Mouse (Mus musculus) limb, embryonic 13.5 days (tissue): Measurements from ENCODE around the gene Enthd1. TPM values are rescaled to one million over a fixed set of nuclear protein-coding genes. Genes with fewer than 3 reads are reported as not detected.
"Not testable (repeated sequence)": the region's sequence is repeated elsewhere in the genome, so short reads cannot be mapped to it uniquely, and the experiment has no call there.

Experiments
- ATAC-seq: fragments of 200-750 bp; cut with Nextera tagmentation; 2 replicates; pipeline ENCODE4 v1.8.0; 2017; ENCODE audit warnings: low read depth, moderate number of reproducible peaks, moderate TSS enrichment; ENCODE audit not compliant: low FRiP score
- H3K27ac ChIP-seq: fragments of 300-500 bp; sonication (generic); 2 replicates; pipeline ENCODE4 v1.5.1; 2015; ENCODE audit warnings: inconsistent platforms, mild to moderate bottlenecking, moderate library complexity
- H3K27me3 ChIP-seq: fragments of 300-500 bp; sonication (generic); 2 replicates; pipeline ENCODE4 v1.6.1; 2015; ENCODE audit warnings: mild to moderate bottlenecking, inconsistent platforms
- H3K36me3 ChIP-seq: fragments of 300-500 bp; sonication (generic); 2 replicates; pipeline ENCODE4 v1.6.1; 2015; ENCODE audit warnings: inconsistent platforms, mild to moderate bottlenecking, moderate library complexity
- H3K4me1 ChIP-seq: fragments of 300-500 bp; sonication (generic); 2 replicates; pipeline ENCODE4 v1.6.1; 2015; ENCODE audit warnings: inconsistent platforms
- H3K4me2 ChIP-seq: fragments of 300-500 bp; sonication (generic); replicated peaks from 2 replicates; pipeline ENCODE4 v1.6.1; 2015; ENCODE audit warnings: inconsistent platforms, mild to moderate bottlenecking, moderate library complexity
- H3K4me3 ChIP-seq: fragments of 300-500 bp; sonication (generic); 2 replicates; pipeline ENCODE4 v1.5.1; 2015; ENCODE audit warnings: moderate library complexity, mild to moderate bottlenecking, inconsistent platforms
- H3K9ac ChIP-seq: fragments of 300-500 bp; sonication (generic); 2 replicates; pipeline ENCODE4 v1.6.1; 2015; ENCODE audit warnings: mild to moderate bottlenecking, inconsistent platforms
- H3K9me3 ChIP-seq: fragments of 300-500 bp; sonication (generic); 2 replicates; pipeline ENCODE4 v1.6.1; 2016; ENCODE audit warnings: inconsistent platforms
- WGBS: fragments of 180-500 bp; shearing (Covaris S2); methylation state at CpG from one replicate; pipeline ENCODE4 v1.1.7; 2015; 5-methylcytosine and 5-hydroxymethylcytosine counted together
- polyA plus RNA-seq: library from polyadenylated mRNA; unstranded; fragments of >200 nt; fragmentation: Nextera tagmentation; extraction: Ambion mirVana; gene quantifications from 2 replicates; pipeline ENCODE4 v1.2.1, GENCODE M21; 2015

The Enthd1 gene
- polyA plus RNA-seq, 1 experiment from 2014 or later = not detected

GRCm38 (mm10) chr15:80592737-80593136 lies 27.8 kb upstream of the Enthd1 start:
- H3K4me3 ChIP-seq = no peak overlapping the region
- whole genome bisulfite sequencing = 63% methylated on average over 6 of the region's 6 CpGs
- H3K4me2 ChIP-seq = no peak overlapping the region
- H3K27me3 ChIP-seq = no peaks in the 10 kb centered on the region; the same call in 1 of the 2 replicates
- H3K9me3 ChIP-seq = no peaks in the 10 kb centered on the region
- H3K4me1 ChIP-seq = peaks cover 21% of the 10 kb centered on the region
- no peak for ATAC-seq
- no peak overlapping the region for H3K27ac ChIP-seq
- no peak overlapping the region for H3K9ac ChIP-seq
- no peaks in the 10 kb centered on the region for H3K36me3 ChIP-seq

- WGBS = 89% methylated on average over 5 of the region's 5 CpGs
- H3K27ac ChIP-seq = no peak overlapping the region
- H3K9me3 ChIP-seq = no peaks in the 10 kb centered on the region
- H3K4me2 ChIP-seq = no peak overlapping the region
- H3K9ac ChIP-seq = no peak overlapping the region
- H3K4me1 ChIP-seq = peaks cover 15% of the 10 kb centered on the region; the same call in 1 of the 2 replicates
- no peak for ATAC-seq
- no peak overlapping the region for H3K4me3 ChIP-seq
- H3K27me3 ChIP-seq = no peaks in the 10 kb centered on the region
- no peaks in the 10 kb centered on the region for H3K36me3 ChIP-seq
Measured at GRCm38 (mm10) chr15:80590641-80591040, 25.7 kb upstream of the Enthd1 start.

- no peak for ATAC-seq
- H3K4me1 ChIP-seq = 0 out of 2 replicates have a peak, but pooled peaks cover 3% of the 10 kb centered on the region
- 60% methylated on average over 4 of the region's 4 CpGs for WGBS
- H3K4me2 ChIP-seq = no peak overlapping the region
- H3K36me3 ChIP-seq = no peaks in the 10 kb centered on the region
- H3K4me3 ChIP-seq = no peak overlapping the region
- no peaks in the 10 kb centered on the region for H3K9me3 ChIP-seq
- no peaks in the 10 kb centered on the region for H3K27me3 ChIP-seq
- H3K9ac ChIP-seq = no peak overlapping the region
- no peak overlapping the region for H3K27ac ChIP-seq
Measured at GRCm38 (mm10) chr15:80586296-80586695, 21.3 kb upstream of the Enthd1 start.

GRCm38 (mm10) chr15:80582581-80583495 lies 17.9 kb upstream of the Enthd1 start:
- H3K4me1 ChIP-seq = 0 out of 2 replicates have a peak, but pooled peaks cover 3% of the 10 kb centered on the region
- 77% methylated on average over 20 of the region's 20 CpGs for WGBS
- H3K9me3 ChIP-seq = no peaks in the 10 kb centered on the region
- H3K4me2 ChIP-seq = no peak overlapping the region
- no peak overlapping the region for H3K9ac ChIP-seq
- ATAC-seq = no peak
- H3K27ac ChIP-seq = no peak overlapping the region
- no peaks in the 10 kb centered on the region for H3K36me3 ChIP-seq
- H3K27me3 ChIP-seq = peaks cover 13% of the 10 kb centered on the region
- H3K4me3 ChIP-seq = no peak overlapping the region

- H3K4me1 ChIP-seq, H3K36me3 ChIP-seq, H3K9me3 ChIP-seq, H3K9ac ChIP-seq, H3K27ac ChIP-seq, H3K4me3 ChIP-seq, H3K4me2 ChIP-seq, ATAC-seq: not testable (repeated sequence)
- 53% methylated on average over 1 of the region's 1 CpGs for WGBS
- peaks cover 33% of the 10 kb centered on the region for H3K27me3 ChIP-seq
Measured at GRCm38 (mm10) chr15:80580585-80580984, 15.6 kb upstream of the Enthd1 start.

GRCm38 (mm10) chr15:80579121-80579520 lies 14.2 kb upstream of the Enthd1 start:
- H3K9me3 ChIP-seq = no peaks in the 10 kb centered on the region
- no peak overlapping the region for H3K27ac ChIP-seq
- H3K4me1 ChIP-seq = 0 out of 2 replicates have a peak, but pooled peaks cover 5% of the 10 kb centered on the region
- ATAC-seq = no peak
- H3K27me3 ChIP-seq = peaks cover 33% of the 10 kb centered on the region
- 53% methylated on average over 3 of the region's 3 CpGs for WGBS
- H3K36me3 ChIP-seq = no peaks in the 10 kb centered on the region
- no peak overlapping the region for H3K4me2 ChIP-seq
- H3K4me3 ChIP-seq = no peak overlapping the region
- no peak overlapping the region for H3K9ac ChIP-seq

- H3K9ac ChIP-seq = no peak overlapping the region
- peaks cover 38% of the 10 kb centered on the region for H3K27me3 ChIP-seq
- H3K4me2 ChIP-seq = no peak overlapping the region
- ATAC-seq = no peak
- no peak overlapping the region for H3K27ac ChIP-seq
- H3K9me3 ChIP-seq = no peaks in the 10 kb centered on the region
- H3K4me3 ChIP-seq = no peak overlapping the region
- no peaks in the 10 kb centered on the region for H3K36me3 ChIP-seq
- H3K4me1 ChIP-seq = 0 out of 2 replicates have a peak, but pooled peaks cover 5% of the 10 kb centered on the region
- WGBS = 21% methylated on average over 22 of the region's 22 CpGs
Measured at GRCm38 (mm10) chr15:80577166-80577960, 12.4 kb upstream of the Enthd1 start.

GRCm38 (mm10) chr15:80576415-80576994 lies 11.5 kb upstream of the Enthd1 start:
- Histone ChIP-seq H3K4me2 (no peak overlapping the region), H3K27me3 (peaks cover 39% of the 10 kb centered on the region), H3K9ac (no peak overlapping the region), H3K27ac (no peak overlapping the region), H3K9me3 (no peaks in the 10 kb centered on the region), H3K4me1 (0 out of 2 replicates have a peak, but pooled peaks cover 5% of the 10 kb centered on the region), H3K4me3 (no peak overlapping the region), H3K36me3 (no peaks in the 10 kb centered on the region)
- ATAC-seq = no peak
- WGBS = 76% methylated on average over 11 of the region's 11 CpGs

GRCm38 (mm10) chr15:80575817-80576370 lies 10.9 kb upstream of the Enthd1 start:
- no peak overlapping the region for H3K27ac ChIP-seq
- H3K4me2 ChIP-seq = no peak overlapping the region
- peaks cover 39% of the 10 kb centered on the region for H3K27me3 ChIP-seq
- WGBS = 93% methylated on average over 13 of the region's 13 CpGs
- H3K9ac ChIP-seq = no peak overlapping the region
- H3K9me3 ChIP-seq = no peaks in the 10 kb centered on the region
- H3K36me3 ChIP-seq = no peaks in the 10 kb centered on the region
- H3K4me3 ChIP-seq = no peak overlapping the region
- no peak for ATAC-seq
- 0 out of 2 replicates have a peak, but pooled peaks cover 5% of the 10 kb centered on the region for H3K4me1 ChIP-seq

- 0 out of 2 replicates have a peak, but pooled peaks cover 5% of the 10 kb centered on the region for H3K4me1 ChIP-seq
- H3K27me3 ChIP-seq = peaks cover 39% of the 10 kb centered on the region
- H3K4me3 ChIP-seq = no peak overlapping the region
- H3K27ac ChIP-seq = no peak overlapping the region
- no peak overlapping the region for H3K9ac ChIP-seq
- ATAC-seq = no peak
- no peaks in the 10 kb centered on the region for H3K36me3 ChIP-seq
- H3K4me2 ChIP-seq = no peak overlapping the region
- H3K9me3 ChIP-seq = no peaks in the 10 kb centered on the region
- 92% methylated on average over 17 of the region's 17 CpGs for WGBS
Measured at GRCm38 (mm10) chr15:80574211-80575040, 9.5 kb upstream of the Enthd1 start.
